Mouse (Mus musculus): ENCODE data around the gene C2cd4c.

The C2cd4c gene

GRCm38 (mm10) chr10:79612192-79613135 is 1.4 kb downstream of the C2cd4c start:
- no peak for DNase-seq (ENCODE audit: low spot score)

- no peak for DNase-seq (ENCODE audit: low spot score)
Observed at GRCm38 (mm10) chr10:79611296-79611695, 2.5 kb downstream of the C2cd4c start.

GRCm38 (mm10) chr10:79609276-79609675 is 4.5 kb downstream of the C2cd4c start:
- peak; percentile 68 for DNase-seq (ENCODE audit: low spot score)

GRCm38 (mm10) chr10:79607892-79608291 is 5.9 kb downstream of the C2cd4c start:
- DNase-seq (ENCODE audit: low spot score) = no peak

- DNase-seq (ENCODE audit: low spot score) = no peak
Observed at GRCm38 (mm10) chr10:79606537-79606936, 7.3 kb downstream of the C2cd4c start.

GRCm38 (mm10) chr10:79597936-79598230 is 15.9 kb downstream of the C2cd4c start:
- DNase-seq (ENCODE audit: low spot score) = no peak

GRCm38 (mm10) chr10:79597051-79597935 is 16.5 kb downstream of the C2cd4c start:
- no peak for DNase-seq (ENCODE audit: low spot score)

GRCm38 (mm10) chr10:79595590-79595929 is 18.3 kb downstream of the C2cd4c start:
- DNase-seq (ENCODE audit: low spot score) = no peak

- peak; percentile 90 for DNase-seq (ENCODE audit: low spot score)
Observed at GRCm38 (mm10) chr10:79594872-79595589, 18.8 kb downstream of the C2cd4c start.

- DNase-seq (ENCODE audit: low spot score) = no peak
Observed at GRCm38 (mm10) chr10:79594111-79594510, 19.7 kb downstream of the C2cd4c start.

- no peak for DNase-seq (ENCODE audit: low spot score)
Observed at GRCm38 (mm10) chr10:79590702-79591101, 23.1 kb downstream of the C2cd4c start.

GRCm38 (mm10) chr10:79587752-79588126 is 26.1 kb downstream of the C2cd4c start:
- no peak for DNase-seq (ENCODE audit: low spot score)

- no peak for DNase-seq (ENCODE audit: low spot score)
Observed at GRCm38 (mm10) chr10:79587061-79587751, 26.6 kb downstream of the C2cd4c start, which contains the start of gene Theg. TSS of gene Theg (minus strand) at chr10:79587331.

GRCm38 (mm10) chr10:79586243-79586642 is 27.6 kb downstream of the C2cd4c start:
- no peak for DNase-seq (ENCODE audit: low spot score)

GRCm38 (mm10) chr10:79585723-79586122 is 28.1 kb downstream of the C2cd4c start:
- no peak for DNase-seq (ENCODE audit: low spot score)

- no peak for DNase-seq (ENCODE audit: low spot score)
Observed at GRCm38 (mm10) chr10:79585136-79585535, 28.7 kb downstream of the C2cd4c start.

- DNase-seq (ENCODE audit: low spot score) = no peak
Observed at GRCm38 (mm10) chr10:79584426-79584825, 29.4 kb downstream of the C2cd4c start.

GRCm38 (mm10) chr10:79584021-79584420 is 29.8 kb downstream of the C2cd4c start:
- DNase-seq (ENCODE audit: low spot score) = no peak

GRCm38 (mm10) chr10:79581501-79581900 is 32.3 kb downstream of the C2cd4c start:
- no peak for DNase-seq (ENCODE audit: low spot score)

- no peak for DNase-seq (ENCODE audit: low spot score)
Observed at GRCm38 (mm10) chr10:79580811-79581210, 33.0 kb downstream of the C2cd4c start.

- DNase-seq (ENCODE audit: low spot score) = no peak
Observed at GRCm38 (mm10) chr10:79580356-79580755, 33.5 kb downstream of the C2cd4c start.

- DNase-seq (ENCODE audit: low spot score) = no peak
Observed at GRCm38 (mm10) chr10:79579781-79580180, 34.0 kb downstream of the C2cd4c start.

Measured in MN1 (cell line).